Mouse (Mus musculus): ENCODE data around the gene Cfap61. TPM values are rescaled to one million over a fixed set of nuclear protein-coding genes. Genes with fewer than 3 reads are reported as not detected.

Cfap61 gene
- total and polyA plus RNA-seq, 3 experiments, result 1.4 to 1.7 (median 1.5) TPM

- H3K36me3 ChIP-seq (ENCODE audit: control insufficient read depth, insufficient read depth, low read length), result no peaks in the 10 kb centered on the region
- TF ChIP-seq CTCF (IDR thresholded peaks at IDR 0.05) (no peak), POLR2A (IDR thresholded peaks at IDR 0.05; ENCODE audit: insufficient read depth, low read depth, low read length) (no peak), EP300 (IDR thresholded peaks at IDR 0.05; ENCODE audit: insufficient read depth, low read depth, low read length) (no peak)
- intact Hi-C loops (cut with DNase I), result no loop called here
- H3K27me3 ChIP-seq (ENCODE audit: control insufficient read depth, insufficient read depth, low read length), result no peaks in the 10 kb centered on the region
- H3K4me1 ChIP-seq (ENCODE audit: control insufficient read depth, insufficient read depth, low read length), result no peaks in the 10 kb centered on the region
- DNase-seq, result no peak
- WGBS, result 62% methylated on average over 4 of the region's 4 CpGs
- H3K9ac ChIP-seq (ENCODE audit: low read depth, low read length), result no peak overlapping the region
- no peaks in the 10 kb centered on the region for H3K79me2 ChIP-seq (replicated peaks; ENCODE audit: control insufficient read depth, insufficient read depth, low read length)
- H3K4me3 ChIP-seq, result no peak overlapping the region
- no peak overlapping the region for H3K27ac ChIP-seq
These were observed 173.4 kb downstream of the Cfap61 start for GRCm38 (mm10) chr2:146107980-146108379.

- no peak for DNase-seq
- TF ChIP-seq EP300 (IDR thresholded peaks at IDR 0.05; ENCODE audit: insufficient read depth, low read depth, low read length), result no peak
- no peak for TF ChIP-seq POLR2A (IDR thresholded peaks at IDR 0.05; ENCODE audit: insufficient read depth, low read depth, low read length)
- no peak for TF ChIP-seq CTCF (IDR thresholded peaks at IDR 0.05)
- intact Hi-C loops (cut with DNase I), result no loop called here
These were observed 175.3 kb downstream of the Cfap61 start for GRCm38 (mm10) chr2:146109921-146110320.

DNA sequence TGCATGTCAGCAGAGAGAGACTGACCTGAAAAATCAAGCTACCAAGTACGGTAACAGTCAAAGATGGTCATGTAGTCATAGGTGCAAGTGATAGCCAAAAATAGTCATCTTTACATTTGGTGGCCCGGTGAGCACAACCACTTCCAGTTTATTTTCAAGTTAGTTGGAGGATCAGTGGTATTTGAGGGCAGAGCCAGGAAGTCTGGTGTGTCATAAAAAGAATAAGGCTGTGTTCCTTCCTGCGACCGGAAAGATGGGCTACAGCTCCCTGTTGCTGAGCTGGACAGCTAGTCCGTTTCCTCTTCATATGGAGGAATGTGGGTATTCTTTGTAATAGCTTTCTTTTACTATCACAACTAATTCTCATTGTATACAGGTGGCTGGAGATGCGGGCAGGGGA, 181.7 kb downstream of the Cfap61 start:
- no peak overlapping the region for H3K9ac ChIP-seq (ENCODE audit: low read depth, low read length)
- no peak for DNase-seq
- no peak for TF ChIP-seq POLR2A (IDR thresholded peaks at IDR 0.05; ENCODE audit: insufficient read depth, low read depth, low read length)
- TF ChIP-seq CTCF (IDR thresholded peaks at IDR 0.05), result no peak
- no peak for TF ChIP-seq EP300 (IDR thresholded peaks at IDR 0.05; ENCODE audit: insufficient read depth, low read depth, low read length)
- 54% methylated on average over 6 of the region's 6 CpGs for WGBS
- no peaks in the 10 kb centered on the region for H3K27me3 ChIP-seq (ENCODE audit: control insufficient read depth, insufficient read depth, low read length)
- no peaks in the 10 kb centered on the region for H3K36me3 ChIP-seq (ENCODE audit: control insufficient read depth, insufficient read depth, low read length)
- H3K79me2 ChIP-seq (replicated peaks; ENCODE audit: control insufficient read depth, insufficient read depth, low read length), result no peaks in the 10 kb centered on the region
- H3K27ac ChIP-seq, result no peak overlapping the region
- no peaks in the 10 kb centered on the region for H3K4me1 ChIP-seq (ENCODE audit: control insufficient read depth, insufficient read depth, low read length)
- intact Hi-C loops (cut with DNase I), result no loop called here
- no peak overlapping the region for H3K4me3 ChIP-seq

More at GRCm38 (mm10) chr2:146109921-146110320, 175.3 kb downstream of the Cfap61 start:
- no peak overlapping the region for H3K4me3 ChIP-seq
- no peaks in the 10 kb centered on the region for H3K36me3 ChIP-seq (ENCODE audit: control insufficient read depth, insufficient read depth, low read length)
- WGBS, result 79% methylated on average over 9 of the region's 9 CpGs
- no peaks in the 10 kb centered on the region for H3K27me3 ChIP-seq (ENCODE audit: control insufficient read depth, insufficient read depth, low read length)
- no peaks in the 10 kb centered on the region for H3K79me2 ChIP-seq (replicated peaks; ENCODE audit: control insufficient read depth, insufficient read depth, low read length)
- H3K27ac ChIP-seq, result no peak overlapping the region
- H3K4me1 ChIP-seq (ENCODE audit: control insufficient read depth, insufficient read depth, low read length), result no peaks in the 10 kb centered on the region
- H3K9ac ChIP-seq (ENCODE audit: low read depth, low read length), result no peak overlapping the region

- DNase-seq, result no peak
- Histone ChIP-seq H3K9ac (ENCODE audit: low read depth, low read length) (no peak overlapping the region), H3K36me3 (ENCODE audit: control insufficient read depth, insufficient read depth, low read length) (no peaks in the 10 kb centered on the region), H3K79me2 (replicated peaks; ENCODE audit: control insufficient read depth, insufficient read depth, low read length) (no peaks in the 10 kb centered on the region), H3K4me3 (no peak overlapping the region), H3K4me1 (ENCODE audit: control insufficient read depth, insufficient read depth, low read length) (no peaks in the 10 kb centered on the region), H3K27ac (no peak overlapping the region), H3K27me3 (ENCODE audit: control insufficient read depth, insufficient read depth, low read length) (no peaks in the 10 kb centered on the region)
- 88% methylated on average over 5 of the region's 5 CpGs for WGBS
- TF ChIP-seq EP300 (IDR thresholded peaks at IDR 0.05; ENCODE audit: insufficient read depth, low read depth, low read length), result no peak
- no peak for TF ChIP-seq CTCF (IDR thresholded peaks at IDR 0.05)
- no peak for TF ChIP-seq POLR2A (IDR thresholded peaks at IDR 0.05; ENCODE audit: insufficient read depth, low read depth, low read length)
- intact Hi-C loops (cut with DNase I), result no loop called here
These were observed 182.1 kb downstream of the Cfap61 start for GRCm38 (mm10) chr2:146116726-146117125.

- no peaks in the 10 kb centered on the region for H3K36me3 ChIP-seq (ENCODE audit: control insufficient read depth, insufficient read depth, low read length)
- no peak for DNase-seq
- intact Hi-C loops (cut with DNase I), result no loop called here
- no peaks in the 10 kb centered on the region for H3K27me3 ChIP-seq (ENCODE audit: control insufficient read depth, insufficient read depth, low read length)
- H3K9ac ChIP-seq (ENCODE audit: low read depth, low read length), result no peak overlapping the region
- TF ChIP-seq EP300 (IDR thresholded peaks at IDR 0.05; ENCODE audit: insufficient read depth, low read depth, low read length) (no peak), POLR2A (IDR thresholded peaks at IDR 0.05; ENCODE audit: insufficient read depth, low read depth, low read length) (no peak), CTCF (IDR thresholded peaks at IDR 0.05) (no peak)
- no peak overlapping the region for H3K27ac ChIP-seq
- WGBS, result 79% methylated on average over 17 of the region's 17 CpGs
- H3K79me2 ChIP-seq (replicated peaks; ENCODE audit: control insufficient read depth, insufficient read depth, low read length), result no peaks in the 10 kb centered on the region
- H3K4me1 ChIP-seq (ENCODE audit: control insufficient read depth, insufficient read depth, low read length), result no peaks in the 10 kb centered on the region
- H3K4me3 ChIP-seq, result no peak overlapping the region
These were observed 182.8 kb downstream of the Cfap61 start for GRCm38 (mm10) chr2:146117191-146117914.

- WGBS, result 57% methylated on average over 3 of the region's 3 CpGs
- Histone ChIP-seq H3K27me3 (ENCODE audit: control insufficient read depth, insufficient read depth, low read length) (no peaks in the 10 kb centered on the region), H3K9ac (ENCODE audit: low read depth, low read length) (no peak overlapping the region), H3K4me3 (no peak overlapping the region), H3K36me3 (ENCODE audit: control insufficient read depth, insufficient read depth, low read length) (no peaks in the 10 kb centered on the region), H3K27ac (no peak overlapping the region), H3K79me2 (replicated peaks; ENCODE audit: control insufficient read depth, insufficient read depth, low read length) (no peaks in the 10 kb centered on the region), H3K4me1 (ENCODE audit: control insufficient read depth, insufficient read depth, low read length) (no peaks in the 10 kb centered on the region)
- DNase-seq, result no peak
- intact Hi-C loops (cut with DNase I), result no loop called here
- TF ChIP-seq CTCF (IDR thresholded peaks at IDR 0.05), result no peak
- TF ChIP-seq POLR2A (IDR thresholded peaks at IDR 0.05; ENCODE audit: insufficient read depth, low read depth, low read length), result no peak
- no peak for TF ChIP-seq EP300 (IDR thresholded peaks at IDR 0.05; ENCODE audit: insufficient read depth, low read depth, low read length)
These were observed 183.4 kb downstream of the Cfap61 start for GRCm38 (mm10) chr2:146117915-146118403.

Measured in heart, adult 2 months (tissue).